Mouse (Mus musculus): ENCODE measurements around the gene Mapk14.

- TF ChIP-seq CTCF (IDR thresholded peaks at IDR 0.05; ENCODE audit: low read depth, low read length) (no peak), POLR2A (IDR thresholded peaks at IDR 0.05; ENCODE audit: insufficient read depth, low read length) (no peak), EP300 (IDR thresholded peaks at IDR 0.05; ENCODE audit: insufficient read depth, low read depth, low read length) (no peak)
These were observed 5.5 kb downstream of the Mapk14 start for GRCm38 (mm10) chr17:28696641-28697040.

Measured in ES-Bruce4 (cell line).